9 mouse cellular contexts compared by ENCODE assay signal in the genomic region with DNA sequence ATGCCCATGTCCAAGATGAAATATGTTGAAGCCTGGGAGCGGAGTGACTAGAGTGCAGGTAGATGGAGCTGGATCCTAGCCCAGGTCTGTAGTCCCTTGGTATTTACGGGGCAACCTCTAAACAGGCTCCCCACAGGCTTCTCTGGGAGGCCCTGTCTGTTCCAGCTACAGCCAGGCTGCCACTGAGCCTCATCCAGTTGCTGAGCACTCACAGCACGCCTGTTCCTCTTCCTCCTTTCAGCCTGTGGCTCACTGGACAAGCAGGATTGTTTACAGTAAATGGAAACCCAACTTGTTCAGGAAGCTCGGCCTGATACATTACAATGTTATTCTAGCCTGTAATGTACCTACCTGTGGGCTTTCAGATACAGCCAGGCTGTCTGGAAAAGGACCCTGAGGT. TPM values are rescaled to one million over a fixed set of nuclear protein-coding genes. Genes with fewer than 3 reads are reported as not detected.
DNase-seq lines count a peak whose midpoint lies in the region; ATAC-seq and TF ChIP-seq lines count a peak whose summit lies in the region.
"Had no signal": no experiment of that assay in that cellular context is flagged by ENCODE, and none has a peak within 500 bp of the region (broad histone marks: within the 10 kb centered on the region; RNA-seq: fewer than 3 reads in every experiment).

No protein-coding gene starts in this region.

- peak; percentile 57; the same call in 1 of the 2 replicates for ATAC-seq in embryonic facial prominence, embryonic 14.5 days (ENCODE audit: low read depth)
- ATAC-seq in liver, embryonic 16.5 days (ENCODE audit: low read depth): no peak
- no peak for ATAC-seq in forebrain, embryonic 13.5 days

- no peak for TF ChIP-seq CTCF in kidney, adult 2 months (conservative IDR thresholded peaks at IDR 0.05; ENCODE audit: insufficient read depth, insufficient read length, low read depth, low read length)

- TF ChIP-seq POLR2A in kidney, adult 2 months (IDR thresholded peaks at IDR 0.05; ENCODE audit: low read depth, low read length): no peak

- no peaks in the 10 kb centered on the region for H3K36me3 ChIP-seq in embryonic facial prominence, embryonic 14.5 days (ENCODE audit: control insufficient read depth, insufficient read depth, low read length)
- H3K36me3 ChIP-seq in embryonic facial prominence, embryonic 10.5 days (replicated peaks): no peaks in the 10 kb centered on the region
- H3K36me3 ChIP-seq in ES-E14 (ENCODE audit: control insufficient read depth, insufficient read depth, low read length, poor library complexity, severe bottlenecking): peaks cover 18% of the 10 kb centered on the region; the same call in 1 of the 2 replicates
- H3K36me3 ChIP-seq in kidney, adult 2 months (ENCODE audit: control insufficient read depth, insufficient read depth, low read length): no peaks in the 10 kb centered on the region
- H3K36me3 ChIP-seq in liver, embryonic 16.5 days (ENCODE audit: control insufficient read depth, insufficient read depth): no peaks in the 10 kb centered on the region
- H3K36me3 ChIP-seq in forebrain, embryonic 13.5 days (ENCODE audit: poor library complexity, severe bottlenecking): no peaks in the 10 kb centered on the region
- H3K36me3 ChIP-seq: neural tube, embryonic 15.5 days had no signal

- no peak overlapping the region for H3K4me2 ChIP-seq in embryonic facial prominence, embryonic 14.5 days (ENCODE audit: low read depth, low read length)
- H3K4me2 ChIP-seq in liver, embryonic 16.5 days (ENCODE audit: low read depth, low read length): peak overlapping the region; percentile 66
- H3K4me2 ChIP-seq in forebrain, embryonic 13.5 days: no peak overlapping the region
- H3K4me2 ChIP-seq: neural tube, embryonic 15.5 days had no signal

- in situ Hi-C loops in ES-E14 (cut with MboI; ENCODE audit: low sequenced_read_pairs in 2 of 2, unreplicated experiment in 2 of 2): no loop called here

- no peaks in the 10 kb centered on the region for H3K27me3 ChIP-seq in embryonic facial prominence, embryonic 14.5 days (replicated peaks; ENCODE audit: control insufficient read depth, insufficient read depth, low read length)
- H3K27me3 ChIP-seq in embryonic facial prominence, embryonic 10.5 days (replicated peaks; ENCODE audit: low read depth, poor library complexity, severe bottlenecking): peaks cover 6% of the 10 kb centered on the region; the same call in 1 of the 2 replicates
- H3K27me3 ChIP-seq in kidney, adult 2 months (replicated peaks; ENCODE audit: control insufficient read depth, insufficient read depth, low read length): no peaks in the 10 kb centered on the region
- no peaks in the 10 kb centered on the region for H3K27me3 ChIP-seq in liver, embryonic 16.5 days (ENCODE audit: control insufficient read depth, insufficient read depth, low read depth, low read length)
- no peaks in the 10 kb centered on the region for H3K27me3 ChIP-seq in forebrain, embryonic 13.5 days
- H3K27me3 ChIP-seq: neural tube, embryonic 15.5 days had no signal

- no peak overlapping the region for H3K4me3 ChIP-seq in embryonic facial prominence, embryonic 14.5 days (ENCODE audit: low read depth, low read length)
- H3K4me3 ChIP-seq in embryonic facial prominence, embryonic 10.5 days: no peak overlapping the region
- H3K4me3 ChIP-seq in ES-E14 (ENCODE audit: insufficient read depth in 1 of 2, low read depth in 1 of 2, low read length in 2 of 2, poor library complexity in 1 of 2, severe bottlenecking in 1 of 2): no peak overlapping the region
- no peak overlapping the region for H3K4me3 ChIP-seq in kidney, adult 2 months (ENCODE audit: insufficient read depth, low read depth, low read length)
- H3K4me3 ChIP-seq in liver, embryonic 16.5 days (ENCODE audit: low read depth, low read length): no peak overlapping the region
- H3K4me3 ChIP-seq in forebrain, embryonic 13.5 days: no peak overlapping the region
- H3K4me3 ChIP-seq: neural tube, embryonic 15.5 days had no signal

- WGBS in embryonic facial prominence, embryonic 14.5 days: 61% methylated on average over 3 of the region's 4 CpGs
- WGBS in embryonic facial prominence, embryonic 10.5 days: 69% methylated on average over 4 of the region's 4 CpGs
- 62% methylated on average over 4 of the region's 4 CpGs for WGBS in kidney, adult 2 months
- WGBS in liver, embryonic 16.5 days (ENCODE audit: insufficient replicate concordance): 54% methylated on average over 4 of the region's 4 CpGs
- WGBS in forebrain, embryonic 13.5 days: 72% methylated on average over 4 of the region's 4 CpGs

- no peaks in the 10 kb centered on the region for H3K4me1 ChIP-seq in embryonic facial prominence, embryonic 14.5 days (ENCODE audit: control insufficient read depth, insufficient read depth, low read length)
- 0 out of 2 replicates have a peak, but pooled peaks cover 3% of the 10 kb centered on the region for H3K4me1 ChIP-seq in embryonic facial prominence, embryonic 10.5 days
- peaks cover 20 to 32% of the 10 kb centered on the region in 2 experiments for H3K4me1 ChIP-seq in ES-E14 (ENCODE audit: control insufficient read depth in 2 of 2, insufficient read depth in 2 of 2, low read length in 2 of 2, poor library complexity in 1 of 2)
- H3K4me1 ChIP-seq in kidney, adult 2 months (ENCODE audit: control insufficient read depth, insufficient read depth, low read length): no peaks in the 10 kb centered on the region
- H3K4me1 ChIP-seq in liver, embryonic 16.5 days (ENCODE audit: control insufficient read depth, low read depth, low read length): peaks cover 56% of the 10 kb centered on the region
- H3K4me1 ChIP-seq in forebrain, embryonic 13.5 days: no peaks in the 10 kb centered on the region
- H3K4me1 ChIP-seq: neural tube, embryonic 15.5 days had no signal

- no peak overlapping the region for H3K27ac ChIP-seq in embryonic facial prominence, embryonic 14.5 days (replicated peaks; ENCODE audit: low read depth, low read length)
- H3K27ac ChIP-seq in embryonic facial prominence, embryonic 10.5 days (replicated peaks): no peak overlapping the region
- peak overlapping the region; percentile 73; the same call in 1 of the 2 replicates for H3K27ac ChIP-seq in ES-E14 (ENCODE audit: insufficient read depth, low read depth, low read length, poor library complexity, severe bottlenecking)
- H3K27ac ChIP-seq in kidney, adult 2 months (ENCODE audit: insufficient read depth, low read depth, low read length): no peak overlapping the region
- peak overlapping the region; percentile 92 for H3K27ac ChIP-seq in liver, embryonic 16.5 days (ENCODE audit: low read length)
- H3K27ac ChIP-seq in forebrain, embryonic 13.5 days: no peak overlapping the region
- H3K27ac ChIP-seq: neural tube, embryonic 15.5 days had no signal

- peak; percentile 24 for DNase-seq in embryonic facial prominence, embryonic 14.5 days (ENCODE audit: low spot score)
- DNase-seq in embryonic facial prominence, embryonic 10.5 days (ENCODE audit: low spot score): no peak
- DNase-seq in ES-E14 (ENCODE audit: low read depth, low spot score): no peak
- DNase-seq in kidney, adult 2 months: peak; percentile 14
- DNase-seq in frontal cortex, postnatal 25 days (ENCODE audit: low spot score in 2 of 2): no peak
- DNase-seq in layer of hippocampus, postnatal 25 days (ENCODE audit: extremely low spot score in 1 of 2, low spot score in 1 of 2): no peak

- H3K9me3 ChIP-seq in embryonic facial prominence, embryonic 14.5 days (ENCODE audit: control insufficient read depth, low read length): no peaks in the 10 kb centered on the region
- H3K9me3 ChIP-seq in embryonic facial prominence, embryonic 10.5 days: no peaks in the 10 kb centered on the region
- H3K9me3 ChIP-seq in ES-E14 (ENCODE audit: control insufficient read depth, insufficient read depth, low read depth, low read length): no peaks in the 10 kb centered on the region
- H3K9me3 ChIP-seq in liver, embryonic 16.5 days (replicated peaks; ENCODE audit: control insufficient read depth, low read length): no peaks in the 10 kb centered on the region
- H3K9me3 ChIP-seq in forebrain, embryonic 13.5 days (replicated peaks): no peaks in the 10 kb centered on the region
- H3K9me3 ChIP-seq: neural tube, embryonic 15.5 days had no signal

- H3K9ac ChIP-seq in embryonic facial prominence, embryonic 14.5 days (ENCODE audit: low read depth, low read length): no peak overlapping the region
- peak overlapping the region; percentile 23; the same call in 1 of the 2 replicates for H3K9ac ChIP-seq in ES-E14 (ENCODE audit: insufficient read depth, low read depth, low read length, poor library complexity, severe bottlenecking)
- H3K9ac ChIP-seq in liver, embryonic 16.5 days (ENCODE audit: low read depth, low read length): peak overlapping the region; percentile 50
- no peak overlapping the region for H3K9ac ChIP-seq in forebrain, embryonic 13.5 days
- H3K9ac ChIP-seq: neural tube, embryonic 15.5 days had no signal

TF ChIP-seq in ES-E14, 5 proteins besides CTCF, POLR2A, EP300 and RAD21:
- TF ChIP-seq HCFC1 (IDR thresholded peaks at IDR 0.05; ENCODE audit: borderline replicate concordance, insufficient read depth, low read length) (no peak), ZC3H11A (IDR thresholded peaks at IDR 0.05; ENCODE audit: borderline replicate concordance, low read depth, low read length) (no peak), MAFK (IDR thresholded peaks at IDR 0.05; ENCODE audit: insufficient read depth, low read depth, low read length) (no peak), ZNF384 (IDR thresholded peaks at IDR 0.05; ENCODE audit: low read depth, low read length) (no peak), CHD2 (IDR thresholded peaks at IDR 0.05; ENCODE audit: low read depth, low read length) (no peak)

RNA-seq across cellular contexts. Expression of a gene that starts 23.5 kb away (rescaled TPM):
- polyA plus RNA-seq in embryonic facial prominence, embryonic 14.5 days (2014; fragmentation: Nextera tagmentation; extraction: Ambion mirVana): 35.7 and 39.2 TPM in 2 replicates
- 29.2 and 31.6 TPM in 2 replicates for polyA plus RNA-seq in embryonic facial prominence, embryonic 10.5 days (2016; fragmentation: Nextera tagmentation; extraction: Ambion mirVana)
- 242 and 291 TPM in 2 replicates for total RNA-seq in ES-E14 (2012; rRNA removed)
- 20.6 and 26.2 TPM in 2 replicates for polyA plus RNA-seq in kidney, adult 2 months (2012; rRNA removed)
- 22.4 and 22.6 TPM in 2 replicates for polyA plus RNA-seq in liver, embryonic 16.5 days (2015; fragmentation: Nextera tagmentation; extraction: Ambion mirVana)
- total RNA-seq in layer of hippocampus, postnatal 25 days (2021): 100 to 1,000 TPM; 132 to 156 TPM
- 29.6 and 42.3 TPM in 2 replicates for polyA plus RNA-seq in forebrain, embryonic 13.5 days (2015; fragmentation: Nextera tagmentation; extraction: Ambion mirVana)

Comparison
In these comparisons a context has a peak if more than half of its experiments do, and no peak if none do; other contexts are left out.
1. DNase-seq: peak in embryonic facial prominence, embryonic 14.5 days (single experiment) and kidney, adult 2 months (single experiment); none in embryonic facial prominence, embryonic 10.5 days (single experiment), ES-E14 (single experiment), frontal cortex, postnatal 25 days (0 of 2) and layer of hippocampus, postnatal 25 days (0 of 2).
2. H3K27ac ChIP-seq: peak in ES-E14 (single experiment) and liver, embryonic 16.5 days (single experiment); none in embryonic facial prominence, embryonic 14.5 days (single experiment), embryonic facial prominence, embryonic 10.5 days (single experiment), kidney, adult 2 months (single experiment) and forebrain, embryonic 13.5 days (single experiment).
3. H3K9ac ChIP-seq: peak in ES-E14 (single experiment) and liver, embryonic 16.5 days (single experiment); none in embryonic facial prominence, embryonic 14.5 days (single experiment) and forebrain, embryonic 13.5 days (single experiment).